Mouse (Mus musculus): ENCODE data around the gene Dcdc2c. TPM values are rescaled to one million over a fixed set of nuclear protein-coding genes. Genes with fewer than 3 reads are reported as not detected.

Gene Dcdc2c
- polyA plus RNA-seq (2012; fragmentation: generic; extraction: Trizol), result 0.05 TPM

DNA sequence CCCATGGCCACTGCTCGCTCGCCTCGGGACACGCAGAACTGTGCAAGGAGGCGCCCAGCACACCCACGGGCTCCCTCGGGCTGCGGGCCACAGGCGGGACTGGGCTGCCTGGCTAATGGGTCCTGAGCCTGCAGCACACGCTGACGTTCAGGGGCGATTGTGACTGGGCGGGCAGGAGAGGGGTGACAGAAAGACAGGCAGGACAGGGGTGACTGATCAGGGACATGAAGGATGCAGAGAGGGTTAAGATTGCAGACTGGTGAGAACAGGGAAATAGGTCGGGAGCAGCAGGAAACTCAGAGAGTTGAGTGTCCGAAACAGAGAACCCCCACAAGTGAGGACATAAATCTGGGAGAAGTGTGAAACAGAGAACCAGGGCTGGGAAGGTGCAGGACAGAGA lies at the start of gene Dcdc2c:
Gene Dcdc2c, minus strand, starts transcription at position 101 of the 400 bp plus-strand sequence.
- no peak within 1 kb of the TSS for H3K4me3 ChIP-seq
- H3K79me2 ChIP-seq (ENCODE audit: control insufficient read depth, insufficient read depth), result no peaks in the 10 kb centered on the region
- no peak within 1 kb of the TSS for H3K4me2 ChIP-seq (ENCODE audit: low read depth)
- no peaks in the 10 kb centered on the region for H3K27me3 ChIP-seq (ENCODE audit: control insufficient read depth, insufficient read depth, insufficient read length)
- no peak within 1 kb of the TSS for H3ac ChIP-seq (ENCODE audit: control insufficient read depth, insufficient read length)
- TF ChIP-seq MAX (IDR thresholded peaks at IDR 0.05; ENCODE audit: low read depth) (no peak), TCF3 (IDR thresholded peaks at IDR 0.05; ENCODE audit: insufficient read length, low read depth) (no peak), SRF (IDR thresholded peaks at IDR 0.05; ENCODE audit: control insufficient read depth, insufficient read length, low read depth) (no peak), POLR2AphosphoS2 (IDR thresholded peaks at IDR 0.05; ENCODE audit: insufficient read length, low read depth) (no peak), REST (IDR thresholded peaks at IDR 0.05; ENCODE audit: insufficient read depth, insufficient read length) (no peak), MYOG (IDR thresholded peaks at IDR 0.05; ENCODE audit: control insufficient read depth in 1 of 3, insufficient read depth in 1 of 3, insufficient read length in 2 of 3, low read depth in 2 of 3) (no peak), TCF12 (IDR thresholded peaks at IDR 0.05; ENCODE audit: insufficient read depth, poor library complexity, severe bottlenecking) (no peak), MYOD1 (IDR thresholded peaks at IDR 0.05; ENCODE audit: control insufficient read depth in 1 of 3, insufficient read length in 2 of 3, low read depth in 2 of 3) (no peak), E2F4 (IDR thresholded peaks at IDR 0.05; ENCODE audit: insufficient read depth) (no peak), POLR2A (IDR thresholded peaks at IDR 0.05; ENCODE audit: insufficient read length, low read depth) (no peak), USF1 (IDR thresholded peaks at IDR 0.05; ENCODE audit: low read depth) (no peak), CEBPB (IDR thresholded peaks at IDR 0.05; ENCODE audit: insufficient read depth, poor library complexity, severe bottlenecking) (no peak)
- H3K36me3 ChIP-seq (ENCODE audit: control insufficient read depth, insufficient read depth), result no peaks in the 10 kb centered on the region

GRCm38 (mm10) chr12:28598526-28598991 lies 46.4 kb upstream of the Dcdc2c start:
- no peak for TF ChIP-seq POLR2A (IDR thresholded peaks at IDR 0.05; ENCODE audit: insufficient read length, low read depth)
- no peak for TF ChIP-seq TCF3 (IDR thresholded peaks at IDR 0.05; ENCODE audit: insufficient read length, low read depth)
- TF ChIP-seq MYOD1 (IDR thresholded peaks at IDR 0.05; ENCODE audit: control insufficient read depth in 1 of 3, insufficient read length in 2 of 3, low read depth in 2 of 3), result no peak
- TF ChIP-seq USF1 (IDR thresholded peaks at IDR 0.05; ENCODE audit: low read depth), result no peak
- no peak for TF ChIP-seq E2F4 (IDR thresholded peaks at IDR 0.05; ENCODE audit: insufficient read depth)
- no peak for TF ChIP-seq REST (IDR thresholded peaks at IDR 0.05; ENCODE audit: insufficient read depth, insufficient read length)
- TF ChIP-seq TCF12 (IDR thresholded peaks at IDR 0.05; ENCODE audit: insufficient read depth, poor library complexity, severe bottlenecking), result no peak
- no peak for TF ChIP-seq MYOG (IDR thresholded peaks at IDR 0.05; ENCODE audit: control insufficient read depth in 1 of 3, insufficient read depth in 1 of 3, insufficient read length in 2 of 3, low read depth in 2 of 3)
- no peak for TF ChIP-seq CEBPB (IDR thresholded peaks at IDR 0.05; ENCODE audit: insufficient read depth, poor library complexity, severe bottlenecking)
- TF ChIP-seq MAX (IDR thresholded peaks at IDR 0.05; ENCODE audit: low read depth), result no peak
- no peak for TF ChIP-seq SRF (IDR thresholded peaks at IDR 0.05; ENCODE audit: control insufficient read depth, insufficient read length, low read depth)
- no peak for TF ChIP-seq POLR2AphosphoS2 (IDR thresholded peaks at IDR 0.05; ENCODE audit: insufficient read length, low read depth)
- H3K79me2 ChIP-seq (ENCODE audit: control insufficient read depth, insufficient read depth), result no peaks in the 10 kb centered on the region
- no peaks in the 10 kb centered on the region for H3K36me3 ChIP-seq (ENCODE audit: control insufficient read depth, insufficient read depth)
- H3K4me3 ChIP-seq, result no peak overlapping the region
- no peak overlapping the region for H3K4me2 ChIP-seq (ENCODE audit: low read depth)
- peaks cover 18% of the 10 kb centered on the region for H3K27me3 ChIP-seq (ENCODE audit: control insufficient read depth, insufficient read depth, insufficient read length)
- no peak overlapping the region for H3ac ChIP-seq (ENCODE audit: control insufficient read depth, insufficient read length)

DNA sequence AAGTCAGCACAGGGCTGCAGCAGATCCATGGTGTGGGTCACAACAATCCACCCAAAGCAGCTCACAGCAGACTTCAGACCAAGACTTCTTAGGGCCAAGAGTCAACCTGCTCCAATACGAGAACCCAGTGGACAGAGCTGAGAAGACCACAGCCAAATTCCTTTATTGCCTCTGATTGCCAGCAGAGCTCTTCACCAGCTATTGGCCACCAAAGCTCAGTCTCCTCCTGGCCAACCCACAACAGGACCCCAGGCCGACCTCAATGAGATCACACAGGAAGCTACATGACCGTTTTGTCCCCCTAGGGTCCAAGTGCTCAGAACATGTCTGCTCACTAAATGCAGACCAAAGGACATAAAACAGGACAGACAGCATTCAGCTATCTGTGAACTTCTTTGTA lies 45.9 kb upstream of the Dcdc2c start:
- no peak overlapping the region for H3ac ChIP-seq (ENCODE audit: control insufficient read depth, insufficient read length)
- no peaks in the 10 kb centered on the region for H3K36me3 ChIP-seq (ENCODE audit: control insufficient read depth, insufficient read depth)
- no peaks in the 10 kb centered on the region for H3K79me2 ChIP-seq (ENCODE audit: control insufficient read depth, insufficient read depth)
- TF ChIP-seq TCF12 (IDR thresholded peaks at IDR 0.05; ENCODE audit: insufficient read depth, poor library complexity, severe bottlenecking) (no peak), POLR2A (IDR thresholded peaks at IDR 0.05; ENCODE audit: insufficient read length, low read depth) (no peak), MYOD1 (IDR thresholded peaks at IDR 0.05; ENCODE audit: control insufficient read depth in 1 of 3, insufficient read length in 2 of 3, low read depth in 2 of 3) (no peak), POLR2AphosphoS2 (IDR thresholded peaks at IDR 0.05; ENCODE audit: insufficient read length, low read depth) (no peak), TCF3 (IDR thresholded peaks at IDR 0.05; ENCODE audit: insufficient read length, low read depth) (no peak), USF1 (IDR thresholded peaks at IDR 0.05; ENCODE audit: low read depth) (no peak), MYOG (IDR thresholded peaks at IDR 0.05; ENCODE audit: control insufficient read depth in 1 of 3, insufficient read depth in 1 of 3, insufficient read length in 2 of 3, low read depth in 2 of 3) (no peak), E2F4 (IDR thresholded peaks at IDR 0.05; ENCODE audit: insufficient read depth) (no peak), CEBPB (IDR thresholded peaks at IDR 0.05; ENCODE audit: insufficient read depth, poor library complexity, severe bottlenecking) (no peak), REST (IDR thresholded peaks at IDR 0.05; ENCODE audit: insufficient read depth, insufficient read length) (no peak), MAX (IDR thresholded peaks at IDR 0.05; ENCODE audit: low read depth) (no peak), SRF (IDR thresholded peaks at IDR 0.05; ENCODE audit: control insufficient read depth, insufficient read length, low read depth) (no peak)
- peaks cover 18% of the 10 kb centered on the region for H3K27me3 ChIP-seq (ENCODE audit: control insufficient read depth, insufficient read depth, insufficient read length)
- no peak overlapping the region for H3K4me2 ChIP-seq (ENCODE audit: low read depth)
- H3K4me3 ChIP-seq, result no peak overlapping the region

DNA sequence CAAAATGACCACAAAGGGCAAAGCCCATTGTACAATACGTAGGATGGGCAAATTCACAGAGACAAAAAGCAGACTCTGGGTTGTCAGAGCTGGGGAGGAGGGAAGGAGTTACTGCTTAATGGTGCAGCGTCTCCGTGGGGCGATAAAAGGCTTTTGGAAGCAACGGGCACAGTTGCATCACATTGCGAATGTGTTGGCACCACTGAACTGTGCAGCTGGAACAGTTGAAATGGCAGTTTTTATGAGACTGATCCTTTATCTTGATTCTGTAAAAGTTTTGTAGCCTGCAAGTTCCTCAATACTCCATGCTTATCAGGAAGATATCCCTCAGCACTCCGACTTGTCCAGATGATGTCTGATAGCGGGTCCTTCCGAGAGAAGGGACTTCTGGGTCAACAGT lies 45.5 kb upstream of the Dcdc2c start:
- no peaks in the 10 kb centered on the region for H3K36me3 ChIP-seq (ENCODE audit: control insufficient read depth, insufficient read depth)
- H3K79me2 ChIP-seq (ENCODE audit: control insufficient read depth, insufficient read depth), result no peaks in the 10 kb centered on the region
- H3K27me3 ChIP-seq (ENCODE audit: control insufficient read depth, insufficient read depth, insufficient read length), result peaks cover 18% of the 10 kb centered on the region
- H3K4me3 ChIP-seq, result no peak overlapping the region
- TF ChIP-seq CEBPB (IDR thresholded peaks at IDR 0.05; ENCODE audit: insufficient read depth, poor library complexity, severe bottlenecking), result no peak
- no peak for TF ChIP-seq TCF3 (IDR thresholded peaks at IDR 0.05; ENCODE audit: insufficient read length, low read depth)
- no peak for TF ChIP-seq MAX (IDR thresholded peaks at IDR 0.05; ENCODE audit: low read depth)
- no peak for TF ChIP-seq USF1 (IDR thresholded peaks at IDR 0.05; ENCODE audit: low read depth)
- TF ChIP-seq REST (IDR thresholded peaks at IDR 0.05; ENCODE audit: insufficient read depth, insufficient read length), result no peak
- no peak for TF ChIP-seq POLR2A (IDR thresholded peaks at IDR 0.05; ENCODE audit: insufficient read length, low read depth)
- TF ChIP-seq TCF12 (IDR thresholded peaks at IDR 0.05; ENCODE audit: insufficient read depth, poor library complexity, severe bottlenecking), result no peak
- TF ChIP-seq E2F4 (IDR thresholded peaks at IDR 0.05; ENCODE audit: insufficient read depth), result no peak
- no peak for TF ChIP-seq MYOG (IDR thresholded peaks at IDR 0.05; ENCODE audit: control insufficient read depth in 1 of 3, insufficient read depth in 1 of 3, insufficient read length in 2 of 3, low read depth in 2 of 3)
- H3K4me2 ChIP-seq (ENCODE audit: low read depth), result no peak overlapping the region
- no peak overlapping the region for H3ac ChIP-seq (ENCODE audit: control insufficient read depth, insufficient read length)
